Mouse (Mus musculus) heart, postnatal 0 days (tissue): ENCODE data around the gene Pum3.

Experiments
- CTCF ChIP-seq: IDR thresholded peaks from 2 replicates; pipeline ENCODE4 v1.5.1; 2016; ENCODE audit warnings: antibody characterized with exemption, control low read depth, low read depth
- EP300 ChIP-seq: IDR thresholded peaks from 2 replicates; pipeline ENCODE4 v1.6.1; 2016; ENCODE audit warnings: antibody characterized with exemption, low read depth

GRCm38 (mm10) chr19:27366113-27366746 is 63.4 kb downstream of the Pum3 start:
- no peak for TF ChIP-seq CTCF
- TF ChIP-seq EP300 = no peak
